Mouse (Mus musculus): ENCODE results near the gene Col6a5. TPM values are rescaled to one million over a fixed set of nuclear protein-coding genes. Genes with fewer than 3 reads are reported as not detected.

Gene Col6a5
- total RNA-seq (2023) = 0.44 TPM

GRCm38 (mm10) chr9:105960533-105960932, at the start of gene Col6a5:
TSS of gene Col6a5 (minus strand) at chr9:105960643.

GRCm38 (mm10) chr9:105827791-105828385, 132.6 kb downstream of the Col6a5 start, which contains the start of gene Col6a6:
TSS of gene Col6a6 (minus strand) at chr9:105828160.

Other genes starting within 250 kb of the Col6a5 start
- 1.5 TPM for gene Col6a6, start 132.5 kb downstream of the Col6a5 start, total RNA-seq (2023)
- gene Col6a4, start 136.1 kb upstream of the Col6a5 start, total RNA-seq (2023) = not detected
- 6.4 TPM for gene Glyctk, start 197.5 kb upstream of the Col6a5 start, total RNA-seq (2023)
- gene Wdr82, start 210.3 kb upstream of the Col6a5 start, total RNA-seq (2023) = 156 TPM
- gene Ppm1m, start 239.1 kb upstream of the Col6a5 start, total RNA-seq (2023) = 44.7 TPM
- gene Twf2, start 242.5 kb upstream of the Col6a5 start, total RNA-seq (2023) = 131 TPM

All from CD4-positive naive resting alpha-beta T cell, adult 57 days (primary cell).